Mouse (Mus musculus): ENCODE results near the gene Trpm3. TPM values are rescaled to one million over a fixed set of nuclear protein-coding genes. Genes with fewer than 3 reads are reported as not detected.

The Trpm3 gene
- total and polyA plus RNA-seq, 2 experiments = not detected

DNA sequence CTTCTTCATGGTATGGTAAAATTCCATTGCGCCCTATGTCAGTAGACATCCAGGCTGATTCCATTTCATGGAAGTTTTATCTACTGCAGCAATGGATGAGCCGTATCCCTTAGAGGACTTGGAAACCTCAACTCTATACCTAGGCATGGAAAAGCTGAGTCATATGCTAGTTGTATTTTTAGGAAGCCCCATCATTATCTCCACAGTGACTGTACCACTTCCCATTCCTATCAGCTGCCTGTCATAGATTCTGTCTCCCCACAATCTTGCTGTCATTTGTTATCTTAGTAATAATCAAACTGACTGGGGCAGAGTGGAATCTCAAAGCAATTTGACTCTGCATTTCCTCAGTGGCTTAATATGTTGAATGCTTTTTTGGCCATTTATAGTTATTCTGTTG, 169.2 kb downstream of the Trpm3 start:
- H3K27me3 ChIP-seq (ENCODE audit: control insufficient read depth, insufficient read depth, low read length) = peaks cover 3% of the 10 kb centered on the region; the same call in 1 of the 2 replicates
- TF ChIP-seq POLR2A (IDR thresholded peaks at IDR 0.05; ENCODE audit: extremely low read depth, insufficient read depth, low read length) (no peak), CTCF (IDR thresholded peaks at IDR 0.05; ENCODE audit: low read depth, low read length) (no peak)
- no peaks in the 10 kb centered on the region for H3K79me2 ChIP-seq (ENCODE audit: control insufficient read depth, insufficient read depth, low read length)
- H3K4me1 ChIP-seq (ENCODE audit: control insufficient read depth, insufficient read depth, low read length) = peaks cover 3% of the 10 kb centered on the region; the same call in 1 of the 2 replicates
- H3K36me3 ChIP-seq (ENCODE audit: control insufficient read depth, insufficient read depth, low read length) = no peaks in the 10 kb centered on the region
- 87% methylated on average over 2 of the region's 2 CpGs for WGBS
- no peak for DNase-seq (ENCODE audit: extremely low read depth, low read depth, low spot score)
- no peak overlapping the region for H3K27ac ChIP-seq (replicated peaks; ENCODE audit: insufficient read depth, low read depth, low read length)
- H3K9ac ChIP-seq (ENCODE audit: low read depth, low read length) = no peak overlapping the region
- no peak overlapping the region for H3K4me3 ChIP-seq (ENCODE audit: insufficient read depth, low read depth, low read length)

GRCm38 (mm10) chr19:22317306-22317705, 178.5 kb downstream of the Trpm3 start:
- TF ChIP-seq CTCF (IDR thresholded peaks at IDR 0.05; ENCODE audit: low read depth, low read length) (no peak), POLR2A (IDR thresholded peaks at IDR 0.05; ENCODE audit: extremely low read depth, insufficient read depth, low read length) (no peak)

GRCm38 (mm10) chr19:22326813-22327212, 188.0 kb downstream of the Trpm3 start:
- TF ChIP-seq POLR2A (IDR thresholded peaks at IDR 0.05; ENCODE audit: extremely low read depth, insufficient read depth, low read length) (no peak), CTCF (IDR thresholded peaks at IDR 0.05; ENCODE audit: low read depth, low read length) (no peak)
- no peak overlapping the region for H3K27ac ChIP-seq (replicated peaks; ENCODE audit: insufficient read depth, low read depth, low read length)
- H3K4me1 ChIP-seq (ENCODE audit: control insufficient read depth, insufficient read depth, low read length) = no peaks in the 10 kb centered on the region
- DNase-seq (ENCODE audit: extremely low read depth, low read depth, low spot score) = no peak
- no peaks in the 10 kb centered on the region for H3K36me3 ChIP-seq (ENCODE audit: control insufficient read depth, insufficient read depth, low read length)
- H3K4me3 ChIP-seq (ENCODE audit: insufficient read depth, low read depth, low read length) = no peak overlapping the region
- WGBS = 74% methylated on average over 2 of the region's 2 CpGs
- H3K79me2 ChIP-seq (ENCODE audit: control insufficient read depth, insufficient read depth, low read length) = no peaks in the 10 kb centered on the region
- no peak overlapping the region for H3K9ac ChIP-seq (ENCODE audit: low read depth, low read length)
- no peaks in the 10 kb centered on the region for H3K27me3 ChIP-seq (ENCODE audit: control insufficient read depth, insufficient read depth, low read length)

More at GRCm38 (mm10) chr19:22317306-22317705, 178.5 kb downstream of the Trpm3 start:
- no peaks in the 10 kb centered on the region for H3K79me2 ChIP-seq (ENCODE audit: control insufficient read depth, insufficient read depth, low read length)
- no peak for DNase-seq (ENCODE audit: extremely low read depth, low read depth, low spot score)
- no peaks in the 10 kb centered on the region for H3K36me3 ChIP-seq (ENCODE audit: control insufficient read depth, insufficient read depth, low read length)
- H3K27ac ChIP-seq (replicated peaks; ENCODE audit: insufficient read depth, low read depth, low read length) = no peak overlapping the region
- H3K4me3 ChIP-seq (ENCODE audit: insufficient read depth, low read depth, low read length) = no peak overlapping the region
- H3K27me3 ChIP-seq (ENCODE audit: control insufficient read depth, insufficient read depth, low read length) = no peaks in the 10 kb centered on the region
- H3K9ac ChIP-seq (ENCODE audit: low read depth, low read length) = no peak overlapping the region
- H3K4me1 ChIP-seq (ENCODE audit: control insufficient read depth, insufficient read depth, low read length) = no peaks in the 10 kb centered on the region
- WGBS = 92% methylated on average over 4 of the region's 4 CpGs

DNA sequence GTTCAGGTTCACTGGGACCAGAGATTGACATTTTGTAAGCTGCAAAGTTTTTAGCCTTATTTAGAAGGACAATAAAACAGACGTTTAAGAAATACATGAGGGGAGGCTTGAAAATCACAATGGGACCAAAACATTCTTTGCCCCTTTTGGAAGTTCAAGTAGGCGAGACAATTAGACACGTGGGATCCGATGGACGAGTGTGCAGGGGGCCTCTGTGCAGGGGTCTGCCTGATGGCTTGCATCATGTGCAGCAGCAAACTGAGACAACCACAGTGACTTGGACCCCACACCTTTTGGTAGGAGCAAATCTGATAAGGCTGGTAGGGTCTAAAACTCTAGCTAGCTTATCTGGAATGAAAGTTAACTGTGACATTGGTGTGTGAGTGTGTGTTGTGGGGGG, 188.4 kb downstream of the Trpm3 start:
- DNase-seq (ENCODE audit: extremely low read depth, low read depth, low spot score) = no peak
- Histone ChIP-seq H3K36me3 (ENCODE audit: control insufficient read depth, insufficient read depth, low read length) (no peaks in the 10 kb centered on the region), H3K4me3 (ENCODE audit: insufficient read depth, low read depth, low read length) (no peak overlapping the region), H3K4me1 (ENCODE audit: control insufficient read depth, insufficient read depth, low read length) (no peaks in the 10 kb centered on the region), H3K79me2 (ENCODE audit: control insufficient read depth, insufficient read depth, low read length) (no peaks in the 10 kb centered on the region), H3K27ac (replicated peaks; ENCODE audit: insufficient read depth, low read depth, low read length) (no peak overlapping the region), H3K9ac (ENCODE audit: low read depth, low read length) (no peak overlapping the region), H3K27me3 (ENCODE audit: control insufficient read depth, insufficient read depth, low read length) (no peaks in the 10 kb centered on the region)
- no peak for TF ChIP-seq POLR2A (IDR thresholded peaks at IDR 0.05; ENCODE audit: extremely low read depth, insufficient read depth, low read length)
- TF ChIP-seq CTCF (IDR thresholded peaks at IDR 0.05; ENCODE audit: low read depth, low read length) = no peak
- WGBS = 79% methylated on average over 5 of the region's 5 CpGs

- Histone ChIP-seq H3K9ac (ENCODE audit: low read depth, low read length) (no peak overlapping the region), H3K4me1 (ENCODE audit: control insufficient read depth, insufficient read depth, low read length) (no peaks in the 10 kb centered on the region), H3K4me3 (ENCODE audit: insufficient read depth, low read depth, low read length) (no peak overlapping the region), H3K36me3 (ENCODE audit: control insufficient read depth, insufficient read depth, low read length) (no peaks in the 10 kb centered on the region), H3K79me2 (ENCODE audit: control insufficient read depth, insufficient read depth, low read length) (no peaks in the 10 kb centered on the region), H3K27ac (replicated peaks; ENCODE audit: insufficient read depth, low read depth, low read length) (no peak overlapping the region), H3K27me3 (ENCODE audit: control insufficient read depth, insufficient read depth, low read length) (no peaks in the 10 kb centered on the region)
- no peak for DNase-seq (ENCODE audit: extremely low read depth, low read depth, low spot score)
- TF ChIP-seq POLR2A (IDR thresholded peaks at IDR 0.05; ENCODE audit: extremely low read depth, insufficient read depth, low read length) (no peak), CTCF (IDR thresholded peaks at IDR 0.05; ENCODE audit: low read depth, low read length) (no peak)
- WGBS = 88% methylated on average over 3 of the region's 3 CpGs
These were observed 197.4 kb downstream of the Trpm3 start for GRCm38 (mm10) chr19:22336278-22336677.

- H3K27me3 ChIP-seq (ENCODE audit: control insufficient read depth, insufficient read depth, low read length) = no peaks in the 10 kb centered on the region
- no peaks in the 10 kb centered on the region for H3K79me2 ChIP-seq (ENCODE audit: control insufficient read depth, insufficient read depth, low read length)
- 16% methylated on average over 5 of the region's 5 CpGs for WGBS
- H3K36me3 ChIP-seq (ENCODE audit: control insufficient read depth, insufficient read depth, low read length) = no peaks in the 10 kb centered on the region
- TF ChIP-seq CTCF (IDR thresholded peaks at IDR 0.05; ENCODE audit: low read depth, low read length) = 0 out of 2 replicates have a peak, but pooled peaks have one; percentile 8
- no peak for TF ChIP-seq POLR2A (IDR thresholded peaks at IDR 0.05; ENCODE audit: extremely low read depth, insufficient read depth, low read length)
- H3K4me1 ChIP-seq (ENCODE audit: control insufficient read depth, insufficient read depth, low read length) = no peaks in the 10 kb centered on the region
- no peak overlapping the region for H3K4me3 ChIP-seq (ENCODE audit: insufficient read depth, low read depth, low read length)
- H3K27ac ChIP-seq (replicated peaks; ENCODE audit: insufficient read depth, low read depth, low read length) = no peak overlapping the region
- H3K9ac ChIP-seq (ENCODE audit: low read depth, low read length) = no peak overlapping the region
- peak; percentile 47 for DNase-seq (ENCODE audit: extremely low read depth, low read depth, low spot score)
These were observed 198.6 kb downstream of the Trpm3 start for GRCm38 (mm10) chr19:22337468-22337867.

Measured in liver, adult 2 months (tissue).